Mouse (Mus musculus): ENCODE measurements around the gene Rhpn2. TPM values are rescaled to one million over a fixed set of nuclear protein-coding genes. Genes with fewer than 3 reads are reported as not detected.

The Rhpn2 gene
- polyA plus RNA-seq, 1 experiment from 2014 or later = 3.8 TPM

GRCm38 (mm10) chr7:35340196-35340595 lies 6.2 kb downstream of the Rhpn2 start:
- Histone ChIP-seq H3K4me3 (ENCODE audit: low read depth, low read length) (no peak overlapping the region), H3K9ac (ENCODE audit: low read depth, low read length) (no peak overlapping the region), H3K9me3 (ENCODE audit: control insufficient read depth, low read length) (no peaks in the 10 kb centered on the region), H3K36me3 (ENCODE audit: control insufficient read depth, insufficient read depth, low read length) (no peaks in the 10 kb centered on the region), H3K27ac (replicated peaks; ENCODE audit: low read depth, low read length) (0 out of 2 replicates have a peak overlapping the region, but pooled peaks have one; percentile 19), H3K27me3 (replicated peaks; ENCODE audit: control insufficient read depth, insufficient read depth, low read length) (peaks cover 14% of the 10 kb centered on the region), H3K4me2 (ENCODE audit: low read depth, low read length) (no peak overlapping the region), H3K4me1 (ENCODE audit: control insufficient read depth, insufficient read depth, low read length) (peaks cover under 1% of the 10 kb centered on the region; the same call in 1 of the 2 replicates)
- DNase-seq (ENCODE audit: low spot score) = peak; percentile 57
- no peak for ATAC-seq (ENCODE audit: low read depth)
- 24% methylated on average over 5 of the region's 5 CpGs for WGBS

GRCm38 (mm10) chr7:35341282-35341681 lies 7.3 kb downstream of the Rhpn2 start:
- WGBS = 73% methylated on average over 6 of the region's 6 CpGs
- H3K4me3 ChIP-seq (ENCODE audit: low read depth, low read length) = no peak overlapping the region
- H3K27ac ChIP-seq (replicated peaks; ENCODE audit: low read depth, low read length) = no peak overlapping the region; the same call in 1 of the 2 replicates
- peak; percentile 51 for DNase-seq (ENCODE audit: low spot score)
- no peaks in the 10 kb centered on the region for H3K4me1 ChIP-seq (ENCODE audit: control insufficient read depth, insufficient read depth, low read length)
- no peak overlapping the region for H3K9ac ChIP-seq (ENCODE audit: low read depth, low read length)
- H3K36me3 ChIP-seq (ENCODE audit: control insufficient read depth, insufficient read depth, low read length) = no peaks in the 10 kb centered on the region
- H3K4me2 ChIP-seq (ENCODE audit: low read depth, low read length) = no peak overlapping the region
- ATAC-seq (ENCODE audit: low read depth) = peak; percentile 77
- H3K27me3 ChIP-seq (replicated peaks; ENCODE audit: control insufficient read depth, insufficient read depth, low read length) = peaks cover 7% of the 10 kb centered on the region; the same call in 1 of the 2 replicates
- H3K9me3 ChIP-seq (ENCODE audit: control insufficient read depth, low read length) = no peaks in the 10 kb centered on the region

- no peaks in the 10 kb centered on the region for H3K27me3 ChIP-seq (replicated peaks; ENCODE audit: control insufficient read depth, insufficient read depth, low read length)
- no peak overlapping the region for H3K4me2 ChIP-seq (ENCODE audit: low read depth, low read length)
- DNase-seq (ENCODE audit: low spot score) = no peak
- ATAC-seq (ENCODE audit: low read depth) = no peak
- H3K36me3 ChIP-seq (ENCODE audit: control insufficient read depth, insufficient read depth, low read length) = no peaks in the 10 kb centered on the region
- no peaks in the 10 kb centered on the region for H3K9me3 ChIP-seq (ENCODE audit: control insufficient read depth, low read length)
- 67% methylated on average over 4 of the region's 4 CpGs for WGBS
- H3K4me3 ChIP-seq (ENCODE audit: low read depth, low read length) = no peak overlapping the region
- no peak overlapping the region for H3K9ac ChIP-seq (ENCODE audit: low read depth, low read length)
- no peak overlapping the region for H3K27ac ChIP-seq (replicated peaks; ENCODE audit: low read depth, low read length)
- no peaks in the 10 kb centered on the region for H3K4me1 ChIP-seq (ENCODE audit: control insufficient read depth, insufficient read depth, low read length)
These were observed 8.5 kb downstream of the Rhpn2 start for GRCm38 (mm10) chr7:35342498-35342897.

GRCm38 (mm10) chr7:35344785-35345330 lies 10.9 kb downstream of the Rhpn2 start:
- Histone ChIP-seq H3K36me3 (ENCODE audit: control insufficient read depth, insufficient read depth, low read length) (no peaks in the 10 kb centered on the region), H3K4me2 (ENCODE audit: low read depth, low read length) (no peak overlapping the region), H3K27me3 (replicated peaks; ENCODE audit: control insufficient read depth, insufficient read depth, low read length) (no peaks in the 10 kb centered on the region), H3K9me3 (ENCODE audit: control insufficient read depth, low read length) (no peaks in the 10 kb centered on the region), H3K4me1 (ENCODE audit: control insufficient read depth, insufficient read depth, low read length) (no peaks in the 10 kb centered on the region), H3K9ac (ENCODE audit: low read depth, low read length) (no peak overlapping the region), H3K4me3 (ENCODE audit: low read depth, low read length) (no peak overlapping the region), H3K27ac (replicated peaks; ENCODE audit: low read depth, low read length) (no peak overlapping the region)
- DNase-seq (ENCODE audit: low spot score) (no peak), ATAC-seq (ENCODE audit: low read depth) (no peak)
- WGBS = 92% methylated on average over 5 of the region's 5 CpGs

DNA sequence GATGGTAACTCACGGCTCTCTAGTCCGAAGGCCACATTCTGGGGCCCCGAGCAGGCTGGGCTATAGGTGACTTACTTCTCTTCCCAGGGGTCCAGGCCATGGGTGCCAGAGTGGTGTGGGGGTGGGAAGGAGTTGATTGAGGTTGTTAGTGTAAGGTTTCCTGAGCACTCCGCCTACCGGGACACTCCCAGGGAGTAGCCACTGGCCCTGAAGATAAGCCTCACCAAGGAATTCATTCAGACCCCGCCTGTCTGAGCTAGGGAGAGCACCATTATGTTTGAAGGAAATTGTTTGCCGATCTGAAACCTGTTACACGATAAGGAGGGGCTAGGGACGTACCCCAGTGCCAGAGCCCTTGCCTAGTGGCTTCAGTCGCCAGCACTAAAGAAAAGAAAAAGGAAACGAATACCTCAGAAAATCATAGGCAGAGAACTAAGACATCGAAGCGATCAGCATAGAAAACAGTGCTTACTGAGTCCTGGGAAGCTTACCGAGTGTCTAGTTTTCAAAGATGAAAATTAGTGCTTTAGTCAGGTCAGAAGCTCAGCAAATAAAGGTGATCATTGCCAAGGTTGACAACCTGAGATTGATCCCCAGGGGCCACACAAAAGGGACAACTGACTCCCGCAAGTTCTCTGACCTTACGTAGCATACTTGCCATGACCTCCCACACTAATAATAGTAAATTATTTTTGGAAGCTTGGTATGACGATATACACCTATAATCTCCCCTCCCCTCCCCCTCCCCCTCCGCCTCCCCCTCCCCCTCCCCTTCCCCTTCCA lies 14.1 kb downstream of the Rhpn2 start:
- 70% methylated on average over 18 of the region's 18 CpGs for WGBS
- no peak overlapping the region for H3K4me3 ChIP-seq (ENCODE audit: low read depth, low read length)
- no peaks in the 10 kb centered on the region for H3K9me3 ChIP-seq (ENCODE audit: control insufficient read depth, low read length)
- ATAC-seq (ENCODE audit: low read depth) (no peak), DNase-seq (ENCODE audit: low spot score) (no peak)
- H3K4me1 ChIP-seq (ENCODE audit: control insufficient read depth, insufficient read depth, low read length) = no peaks in the 10 kb centered on the region
- H3K9ac ChIP-seq (ENCODE audit: low read depth, low read length) = no peak overlapping the region
- H3K27ac ChIP-seq (replicated peaks; ENCODE audit: low read depth, low read length) = no peak overlapping the region
- H3K4me2 ChIP-seq (ENCODE audit: low read depth, low read length) = no peak overlapping the region
- no peaks in the 10 kb centered on the region for H3K36me3 ChIP-seq (ENCODE audit: control insufficient read depth, insufficient read depth, low read length)
- H3K27me3 ChIP-seq (replicated peaks; ENCODE audit: control insufficient read depth, insufficient read depth, low read length) = no peaks in the 10 kb centered on the region

- H3K4me1 ChIP-seq (ENCODE audit: control insufficient read depth, insufficient read depth, low read length) = no peaks in the 10 kb centered on the region
- H3K36me3 ChIP-seq (ENCODE audit: control insufficient read depth, insufficient read depth, low read length) = no peaks in the 10 kb centered on the region
- no peak overlapping the region for H3K9ac ChIP-seq (ENCODE audit: low read depth, low read length)
- no peaks in the 10 kb centered on the region for H3K27me3 ChIP-seq (replicated peaks; ENCODE audit: control insufficient read depth, insufficient read depth, low read length)
- H3K4me3 ChIP-seq (ENCODE audit: low read depth, low read length) = no peak overlapping the region
- ATAC-seq (ENCODE audit: low read depth) = no peak
- no peak overlapping the region for H3K27ac ChIP-seq (replicated peaks; ENCODE audit: low read depth, low read length)
- no peak for DNase-seq (ENCODE audit: low spot score)
- no peak overlapping the region for H3K4me2 ChIP-seq (ENCODE audit: low read depth, low read length)
- WGBS = 84% methylated on average over 4 of the region's 4 CpGs
- no peaks in the 10 kb centered on the region for H3K9me3 ChIP-seq (ENCODE audit: control insufficient read depth, low read length)
These were observed 15.1 kb downstream of the Rhpn2 start for GRCm38 (mm10) chr7:35349022-35349421.

- H3K4me1 ChIP-seq (ENCODE audit: control insufficient read depth, insufficient read depth, low read length) = no peaks in the 10 kb centered on the region
- WGBS = 85% methylated on average over 8 of the region's 8 CpGs
- ATAC-seq (ENCODE audit: low read depth) (no peak), DNase-seq (ENCODE audit: low spot score) (no peak)
- H3K9ac ChIP-seq (ENCODE audit: low read depth, low read length) = no peak overlapping the region
- no peak overlapping the region for H3K27ac ChIP-seq (replicated peaks; ENCODE audit: low read depth, low read length)
- H3K27me3 ChIP-seq (replicated peaks; ENCODE audit: control insufficient read depth, insufficient read depth, low read length) = no peaks in the 10 kb centered on the region
- H3K4me2 ChIP-seq (ENCODE audit: low read depth, low read length) = no peak overlapping the region
- H3K4me3 ChIP-seq (ENCODE audit: low read depth, low read length) = no peak overlapping the region
- H3K9me3 ChIP-seq (ENCODE audit: control insufficient read depth, low read length) = no peaks in the 10 kb centered on the region
- no peaks in the 10 kb centered on the region for H3K36me3 ChIP-seq (ENCODE audit: control insufficient read depth, insufficient read depth, low read length)
These were observed 16.1 kb downstream of the Rhpn2 start for GRCm38 (mm10) chr7:35349886-35350684.

- WGBS = 84% methylated on average over 3 of the region's 3 CpGs
- H3K4me1 ChIP-seq (ENCODE audit: control insufficient read depth, insufficient read depth, low read length) = no peaks in the 10 kb centered on the region
These were observed 17.2 kb downstream of the Rhpn2 start for GRCm38 (mm10) chr7:35351155-35351554.

More at GRCm38 (mm10) chr7:35351155-35351554, 17.2 kb downstream of the Rhpn2 start:
- ATAC-seq (ENCODE audit: low read depth) (no peak), DNase-seq (ENCODE audit: low spot score) (no peak)
- Histone ChIP-seq H3K4me2 (ENCODE audit: low read depth, low read length) (no peak overlapping the region), H3K9ac (ENCODE audit: low read depth, low read length) (no peak overlapping the region), H3K9me3 (ENCODE audit: control insufficient read depth, low read length) (no peaks in the 10 kb centered on the region), H3K36me3 (ENCODE audit: control insufficient read depth, insufficient read depth, low read length) (no peaks in the 10 kb centered on the region), H3K27ac (replicated peaks; ENCODE audit: low read depth, low read length) (no peak overlapping the region), H3K27me3 (replicated peaks; ENCODE audit: control insufficient read depth, insufficient read depth, low read length) (no peaks in the 10 kb centered on the region), H3K4me3 (ENCODE audit: low read depth, low read length) (no peak overlapping the region)

Measured in embryonic facial prominence, embryonic 14.5 days (tissue).